Mouse (Mus musculus): ENCODE data around the gene Tmc7.
A peak's percentile ranks its signal among the peaks of the same experiment; 100 is the strongest.

Gene Tmc7

GRCm38 (mm10) chr7:118554290-118554689 is 30.2 kb downstream of the Tmc7 start:
- Histone ChIP-seq H3K36me3 (ENCODE audit: control insufficient read depth, insufficient read depth, low read length, poor library complexity, severe bottlenecking) (no peaks in the 10 kb centered on the region), H3K27me3 (ENCODE audit: control insufficient read depth, insufficient read depth, low read length, poor library complexity, severe bottlenecking) (no peaks in the 10 kb centered on the region)
- no peak for DNase-seq (ENCODE audit: low read depth, low spot score)

- no peaks in the 10 kb centered on the region for H3K27me3 ChIP-seq (ENCODE audit: control insufficient read depth, insufficient read depth, low read length, poor library complexity, severe bottlenecking)
- H3K36me3 ChIP-seq (ENCODE audit: control insufficient read depth, insufficient read depth, low read length, poor library complexity, severe bottlenecking) = no peaks in the 10 kb centered on the region
- no peak for DNase-seq (ENCODE audit: low read depth, low spot score)
Observed at GRCm38 (mm10) chr7:118553881-118554280, 30.7 kb downstream of the Tmc7 start.

DNA sequence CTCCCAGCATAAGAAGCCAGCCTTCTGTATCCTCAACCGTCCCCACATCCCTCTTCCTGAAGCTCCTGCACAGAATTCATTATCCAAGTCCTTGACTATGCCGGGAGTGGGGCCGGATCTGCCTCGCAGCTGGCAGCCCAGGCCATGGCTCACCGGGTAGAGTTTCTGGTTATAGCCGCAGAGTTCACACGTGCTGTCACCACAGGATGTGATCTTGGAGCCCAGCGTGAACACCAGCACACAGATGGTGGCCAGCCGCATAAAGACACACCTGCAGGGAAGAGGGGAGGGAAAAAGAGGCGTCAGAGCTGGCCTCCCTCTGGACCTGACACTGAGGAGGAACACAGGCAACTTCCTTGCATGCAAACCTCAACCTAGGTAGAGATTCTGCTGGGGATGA is 37.1 kb downstream of the Tmc7 start:
- DNase-seq (ENCODE audit: low read depth, low spot score) = no peak
- Histone ChIP-seq H3K36me3 (ENCODE audit: control insufficient read depth, insufficient read depth, low read length, poor library complexity, severe bottlenecking) (no peaks in the 10 kb centered on the region), H3K27me3 (ENCODE audit: control insufficient read depth, insufficient read depth, low read length, poor library complexity, severe bottlenecking) (no peaks in the 10 kb centered on the region)

- Histone ChIP-seq H3K27me3 (ENCODE audit: control insufficient read depth, insufficient read depth, low read length, poor library complexity, severe bottlenecking) (no peaks in the 10 kb centered on the region), H3K36me3 (ENCODE audit: control insufficient read depth, insufficient read depth, low read length, poor library complexity, severe bottlenecking) (no peaks in the 10 kb centered on the region)
- no peak for DNase-seq (ENCODE audit: low read depth, low spot score)
Observed at GRCm38 (mm10) chr7:118544128-118544527, 40.4 kb downstream of the Tmc7 start.

DNA sequence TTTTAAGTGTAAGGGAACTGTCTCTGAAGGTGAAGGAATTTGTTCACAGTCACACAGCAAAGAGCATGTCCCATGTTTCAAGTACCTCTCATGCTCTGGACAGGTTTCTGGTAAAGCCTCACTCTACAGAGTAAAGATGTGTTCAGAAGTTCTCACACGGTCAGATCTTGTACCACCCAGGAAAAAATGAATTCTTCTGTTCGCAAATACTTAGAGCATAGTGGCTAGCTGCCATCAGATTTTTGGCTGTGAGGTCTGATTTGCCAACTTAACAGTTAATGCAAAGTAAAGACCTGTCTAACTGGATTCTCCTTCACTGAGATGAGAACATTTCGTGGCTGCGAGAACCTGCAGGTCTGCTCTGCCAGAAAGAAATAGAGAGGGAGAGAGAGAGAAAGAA is 49.5 kb downstream of the Tmc7 start:
- no peak for DNase-seq (ENCODE audit: low read depth, low spot score)
- H3K27me3 ChIP-seq (ENCODE audit: control insufficient read depth, insufficient read depth, low read length, poor library complexity, severe bottlenecking) = no peaks in the 10 kb centered on the region
- H3K36me3 ChIP-seq (ENCODE audit: control insufficient read depth, insufficient read depth, low read length, poor library complexity, severe bottlenecking) = no peaks in the 10 kb centered on the region

GRCm38 (mm10) chr7:118534326-118534725 is 50.2 kb downstream of the Tmc7 start:
- Histone ChIP-seq H3K36me3 (ENCODE audit: control insufficient read depth, insufficient read depth, low read length, poor library complexity, severe bottlenecking) (no peaks in the 10 kb centered on the region), H3K27me3 (ENCODE audit: control insufficient read depth, insufficient read depth, low read length, poor library complexity, severe bottlenecking) (no peaks in the 10 kb centered on the region)
- no peak for DNase-seq (ENCODE audit: low read depth, low spot score)

- no peaks in the 10 kb centered on the region for H3K27me3 ChIP-seq (ENCODE audit: control insufficient read depth, insufficient read depth, low read length, poor library complexity, severe bottlenecking)
- H3K36me3 ChIP-seq (ENCODE audit: control insufficient read depth, insufficient read depth, low read length, poor library complexity, severe bottlenecking) = no peaks in the 10 kb centered on the region
- peak; percentile 99 for DNase-seq (ENCODE audit: low read depth, low spot score)
Observed at GRCm38 (mm10) chr7:118533178-118533578, 51.4 kb downstream of the Tmc7 start, which contains the start of gene Coq7. Coq7 (minus strand) TSS chr7:118533356.

DNA sequence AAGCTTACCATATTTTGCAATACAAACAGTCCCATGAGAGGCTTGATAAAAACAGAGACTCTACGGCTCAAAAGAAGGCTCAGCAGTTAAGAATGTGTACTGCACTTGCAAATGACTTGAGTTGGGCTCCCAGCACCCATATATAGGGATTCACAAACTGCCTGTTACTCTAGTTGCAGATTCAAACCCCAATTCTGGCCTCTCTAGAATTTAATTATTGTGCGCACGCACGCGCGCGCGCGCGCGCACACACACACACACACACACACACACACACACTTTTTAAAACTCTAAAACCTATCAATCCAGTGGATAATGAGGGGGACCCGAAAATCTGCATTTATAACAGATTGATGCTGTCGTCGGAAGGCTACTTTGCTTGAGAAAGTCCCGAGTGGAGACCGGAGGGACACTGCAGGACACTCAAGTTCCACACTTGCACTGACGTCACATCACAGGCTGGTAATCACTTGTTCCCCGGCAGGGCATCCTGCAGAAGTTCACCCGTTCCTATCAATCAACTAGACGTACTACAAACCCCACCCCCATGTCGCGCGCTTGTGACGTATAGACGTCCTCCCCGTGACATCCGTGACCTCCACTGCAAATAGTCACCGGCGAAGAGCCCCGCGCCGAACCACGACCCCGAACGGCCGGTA is 51.9 kb downstream of the Tmc7 start:
- DNase-seq (ENCODE audit: low read depth, low spot score) = peak; percentile 98
- Histone ChIP-seq H3K36me3 (ENCODE audit: control insufficient read depth, insufficient read depth, low read length, poor library complexity, severe bottlenecking) (no peaks in the 10 kb centered on the region), H3K27me3 (ENCODE audit: control insufficient read depth, insufficient read depth, low read length, poor library complexity, severe bottlenecking) (no peaks in the 10 kb centered on the region)

GRCm38 (mm10) chr7:118526967-118527366 is 57.6 kb downstream of the Tmc7 start:
- Histone ChIP-seq H3K27me3 (ENCODE audit: control insufficient read depth, insufficient read depth, low read length, poor library complexity, severe bottlenecking) (no peaks in the 10 kb centered on the region), H3K36me3 (ENCODE audit: control insufficient read depth, insufficient read depth, low read length, poor library complexity, severe bottlenecking) (no peaks in the 10 kb centered on the region)
- no peak for DNase-seq (ENCODE audit: low read depth, low spot score)

DNA sequence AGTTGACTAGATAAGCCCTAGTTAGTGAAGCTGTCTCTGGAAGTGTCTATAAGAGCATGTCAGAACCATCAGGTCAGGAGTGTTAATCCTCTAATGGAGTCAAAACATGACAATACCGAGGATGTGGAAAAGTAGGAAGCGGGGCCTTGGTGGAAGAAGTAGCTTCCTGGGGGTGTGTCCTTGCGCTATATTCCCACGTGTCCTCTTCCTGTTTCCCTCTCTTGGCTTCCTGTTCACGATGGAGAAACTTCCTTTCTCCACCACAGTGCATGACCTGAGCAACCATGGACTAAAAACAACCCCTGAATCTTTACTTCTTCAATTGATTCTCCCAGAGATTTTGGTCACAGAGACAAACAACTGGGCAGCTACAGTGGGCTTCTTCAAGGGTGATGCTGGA is 62.5 kb downstream of the Tmc7 start:
- no peaks in the 10 kb centered on the region for H3K27me3 ChIP-seq (ENCODE audit: control insufficient read depth, insufficient read depth, low read length, poor library complexity, severe bottlenecking)
- DNase-seq (ENCODE audit: low read depth, low spot score) = no peak
- H3K36me3 ChIP-seq (ENCODE audit: control insufficient read depth, insufficient read depth, low read length, poor library complexity, severe bottlenecking) = no peaks in the 10 kb centered on the region

DNA sequence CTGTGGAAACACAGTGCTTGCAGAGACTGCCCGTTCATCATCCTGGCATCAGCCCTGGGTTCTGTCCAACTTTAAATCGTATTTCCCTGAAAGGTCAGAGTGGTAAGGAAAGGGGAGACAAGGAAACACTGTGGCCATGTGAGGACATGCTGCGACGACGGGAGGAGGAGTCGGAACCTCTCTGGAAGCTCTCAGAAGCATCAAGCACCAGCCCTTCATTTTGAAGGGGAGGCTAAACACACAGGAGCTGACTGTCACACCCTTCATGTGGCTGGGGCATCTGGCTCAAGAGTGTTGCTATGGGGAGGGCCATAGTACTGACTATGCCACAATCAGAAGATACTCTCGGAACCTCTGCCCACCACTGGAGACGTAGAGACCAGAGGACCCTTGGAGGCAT is 64.9 kb downstream of the Tmc7 start:
- no peak for DNase-seq (ENCODE audit: low read depth, low spot score)
- H3K27me3 ChIP-seq (ENCODE audit: control insufficient read depth, insufficient read depth, low read length, poor library complexity, severe bottlenecking) = no peaks in the 10 kb centered on the region
- H3K36me3 ChIP-seq (ENCODE audit: control insufficient read depth, insufficient read depth, low read length, poor library complexity, severe bottlenecking) = no peaks in the 10 kb centered on the region

DNA sequence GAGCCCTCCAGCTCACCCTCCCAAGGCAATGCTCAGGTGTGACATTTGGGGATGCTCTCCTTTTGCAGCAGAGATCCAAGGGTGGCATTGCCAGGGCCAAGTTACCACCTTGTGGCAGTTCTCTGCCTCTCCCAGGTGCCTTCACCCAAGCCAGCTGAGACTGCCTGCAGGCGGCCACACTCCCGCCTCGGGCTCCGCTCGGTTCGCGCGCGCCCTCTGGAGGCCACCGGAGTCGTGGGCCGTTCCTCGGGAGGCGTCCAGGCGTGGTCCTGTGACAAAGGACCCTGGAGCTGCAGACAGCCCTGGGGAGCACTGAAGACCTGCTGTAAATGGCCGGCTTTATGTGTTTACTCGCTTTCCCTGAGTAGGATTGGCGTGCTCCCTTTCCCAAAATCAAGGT is 65.8 kb downstream of the Tmc7 start:
- DNase-seq (ENCODE audit: low read depth, low spot score) = peak; percentile 81
- no peaks in the 10 kb centered on the region for H3K27me3 ChIP-seq (ENCODE audit: control insufficient read depth, insufficient read depth, low read length, poor library complexity, severe bottlenecking)
- no peaks in the 10 kb centered on the region for H3K36me3 ChIP-seq (ENCODE audit: control insufficient read depth, insufficient read depth, low read length, poor library complexity, severe bottlenecking)

DNA sequence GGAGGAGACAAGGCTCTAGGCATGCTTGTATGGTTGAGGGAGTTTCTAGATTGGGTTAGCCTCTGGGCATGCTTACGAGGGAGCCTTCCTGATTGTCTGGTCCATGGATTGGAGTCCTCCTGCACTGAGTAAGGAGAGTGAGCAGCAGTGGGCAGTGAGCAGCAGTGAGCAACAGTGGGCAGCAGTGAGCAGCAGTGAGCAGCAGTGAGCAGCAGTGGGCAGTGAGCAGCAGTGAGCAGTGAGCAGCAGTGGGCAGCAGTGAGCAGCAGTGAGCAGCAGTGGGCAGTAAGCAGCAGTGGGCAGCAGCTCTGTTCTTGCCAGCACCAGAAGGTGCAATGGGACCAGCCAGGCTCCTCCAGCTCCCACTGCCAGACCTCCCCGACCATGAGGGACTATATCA is 66.7 kb downstream of the Tmc7 start:
- peak; percentile 31 for DNase-seq (ENCODE audit: low read depth, low spot score)
- no peaks in the 10 kb centered on the region for H3K36me3 ChIP-seq (ENCODE audit: control insufficient read depth, insufficient read depth, low read length, poor library complexity, severe bottlenecking)
- no peaks in the 10 kb centered on the region for H3K27me3 ChIP-seq (ENCODE audit: control insufficient read depth, insufficient read depth, low read length, poor library complexity, severe bottlenecking)

- Histone ChIP-seq H3K36me3 (ENCODE audit: control insufficient read depth, insufficient read depth, low read length, poor library complexity, severe bottlenecking) (no peaks in the 10 kb centered on the region), H3K27me3 (ENCODE audit: control insufficient read depth, insufficient read depth, low read length, poor library complexity, severe bottlenecking) (no peaks in the 10 kb centered on the region)
- no peak for DNase-seq (ENCODE audit: low read depth, low spot score)
Observed at GRCm38 (mm10) chr7:118508556-118508955, 76.0 kb downstream of the Tmc7 start.

DNA sequence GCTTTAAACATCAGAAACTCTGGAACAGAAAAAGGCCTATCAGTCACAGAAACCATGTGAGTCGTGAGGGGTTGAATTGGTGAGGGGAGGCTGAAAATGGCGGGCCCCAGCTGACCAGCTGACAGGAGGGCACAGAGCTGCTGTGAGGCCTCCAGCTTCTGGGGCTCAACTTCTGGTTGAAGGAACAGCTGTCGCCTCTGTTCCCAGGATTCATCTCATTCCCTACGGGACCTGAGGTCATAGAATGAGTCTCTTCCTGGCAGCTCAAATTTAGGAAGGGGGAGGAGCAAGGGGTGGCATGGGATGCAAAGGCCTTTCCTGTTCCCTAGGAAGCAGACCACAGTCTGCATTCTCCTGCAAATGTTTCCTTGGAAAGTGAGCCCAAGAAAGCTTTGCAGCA is 80.7 kb downstream of the Tmc7 start:
- no peak for DNase-seq (ENCODE audit: low read depth, low spot score)
- no peaks in the 10 kb centered on the region for H3K27me3 ChIP-seq (ENCODE audit: control insufficient read depth, insufficient read depth, low read length, poor library complexity, severe bottlenecking)
- H3K36me3 ChIP-seq (ENCODE audit: control insufficient read depth, insufficient read depth, low read length, poor library complexity, severe bottlenecking) = no peaks in the 10 kb centered on the region

DNA sequence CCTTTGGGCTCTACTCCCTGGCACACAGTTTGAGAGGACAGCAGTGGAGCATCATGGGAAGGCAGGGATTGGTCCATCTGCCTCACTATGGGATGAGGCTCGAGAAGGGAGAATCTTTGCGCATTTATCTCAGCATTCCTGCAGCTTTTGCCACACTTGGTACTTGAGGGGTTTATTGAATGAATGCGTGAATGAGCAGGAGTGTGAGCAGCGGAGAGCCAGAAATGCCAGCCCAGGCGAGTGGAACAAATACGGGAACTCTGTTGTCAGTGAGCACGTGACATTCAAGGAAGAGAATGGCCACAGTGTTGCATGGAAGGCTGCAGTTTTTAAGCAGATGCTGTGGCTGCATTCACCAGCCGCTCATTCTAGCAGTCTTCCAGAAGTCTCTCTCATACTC is 82.2 kb downstream of the Tmc7 start:
- Histone ChIP-seq H3K36me3 (ENCODE audit: control insufficient read depth, insufficient read depth, low read length, poor library complexity, severe bottlenecking) (no peaks in the 10 kb centered on the region), H3K27me3 (ENCODE audit: control insufficient read depth, insufficient read depth, low read length, poor library complexity, severe bottlenecking) (no peaks in the 10 kb centered on the region)
- DNase-seq (ENCODE audit: low read depth, low spot score) = no peak

Measured in splenic B cell, adult 2 months (primary cell).